Mouse (Mus musculus) megakaryocyte-erythroid progenitor cell, adult 5 weeks (primary cell): ENCODE data around the gene Mycbpap. TPM values are rescaled to one million over a fixed set of nuclear protein-coding genes. Genes with fewer than 3 reads are reported as not detected.

Experiments
- polyA plus RNA-seq: library from polyadenylated mRNA; stranded (reverse); fragments of >175 nt; gene quantifications from 2 replicates; pipeline ENCODE4 v1.2.3, GENCODE M21; 2012

Gene Mycbpap
- polyA plus RNA-seq: 0.34 and 0.36 TPM in 2 replicates

GRCm38 (mm10) chr11:94521219-94521843 lies at the start of gene Mycbpap:
Gene Mycbpap, minus strand, starts transcription at chr11:94521742.

GRCm38 (mm10) chr11:94564437-94565150 lies 43.1 kb upstream of the Mycbpap start, which contains the start of gene Chad:
Gene Chad, plus strand, starts transcription at chr11:94565047.

GRCm38 (mm10) chr11:94548888-94549690 lies 27.5 kb upstream of the Mycbpap start, which contains the start of gene Rsad1:
Gene Rsad1, minus strand, starts transcription at chr11:94549255.

GRCm38 (mm10) chr11:94499661-94500152 lies 21.8 kb downstream of the Mycbpap start, which contains the start of gene Epn3:
Gene Epn3, minus strand, starts transcription at chr11:94499974.

GRCm38 (mm10) chr11:94486001-94486400 lies 35.5 kb downstream of the Mycbpap start, which contains the start of gene Spata20:
Gene Spata20, minus strand, starts transcription at chr11:94486179.

GRCm38 (mm10) chr11:94473707-94474543 lies 47.6 kb downstream of the Mycbpap start, which contains the start of gene Cacna1g:
Gene Cacna1g, minus strand, starts transcription at chr11:94474198.

Other genes starting within 250 kb of the Mycbpap start
- gene Gm21885, start 239.9 kb downstream of the Mycbpap start, polyA plus RNA-seq: not detected in 2 replicates
- gene Luc7l3, start 199.8 kb downstream of the Mycbpap start, polyA plus RNA-seq: 27.4 and 35.7 TPM in 2 replicates
- gene Ankrd40, start 193.7 kb downstream of the Mycbpap start, polyA plus RNA-seq: 57.9 and 60.5 TPM in 2 replicates
- 0.17 and 0.32 TPM in 2 replicates for gene Abcc3, start 128.7 kb downstream of the Mycbpap start, polyA plus RNA-seq
- gene Cacna1g, start 47.5 kb downstream of the Mycbpap start, polyA plus RNA-seq: 0.78 and 0.82 TPM in 2 replicates
- not detected in 2 replicates for gene Spata20, start 35.6 kb downstream of the Mycbpap start, polyA plus RNA-seq
- gene Epn3, start 21.8 kb downstream of the Mycbpap start, polyA plus RNA-seq: 0.02 and 0.05 TPM in 2 replicates
- gene Rsad1, start 27.5 kb upstream of the Mycbpap start, polyA plus RNA-seq: 4.1 and 7.2 TPM in 2 replicates
- 0.69 and 0.91 TPM in 2 replicates for gene Chad, start 43.3 kb upstream of the Mycbpap start, polyA plus RNA-seq
- gene Acsf2, start 80.1 kb upstream of the Mycbpap start, polyA plus RNA-seq: 27.1 and 40.1 TPM in 2 replicates
- gene Lrrc59, start 108.0 kb upstream of the Mycbpap start, polyA plus RNA-seq: 158 and 177 TPM in 2 replicates
- 63.3 and 70.0 TPM in 2 replicates for gene Mrpl27, start 132.0 kb upstream of the Mycbpap start, polyA plus RNA-seq
- 9.7 and 9.8 TPM in 2 replicates for gene Eme1, start 132.2 kb upstream of the Mycbpap start, polyA plus RNA-seq
- 12.5 and 14.2 TPM in 2 replicates for gene Xylt2, start 155.8 kb upstream of the Mycbpap start, polyA plus RNA-seq
- not detected in 2 replicates for gene Gm11541, start 182.8 kb upstream of the Mycbpap start, polyA plus RNA-seq
- gene Cdc34b, start 220.0 kb upstream of the Mycbpap start, polyA plus RNA-seq: 0.04 TPM in 1 of 2 replicates, not detected in the other